Mouse (Mus musculus): Measurements from ENCODE around the gene Ccdc157. TPM values are rescaled to one million over a fixed set of nuclear protein-coding genes. Genes with fewer than 3 reads are reported as not detected.
A peak's percentile ranks its signal among the peaks of the same experiment; 100 is the strongest.

Ccdc157 gene
- polyA plus RNA-seq, 1 experiment from 2014 or later: 5.7 TPM

Small RNA genes within 50 kb of the gene (microRNA-seq; reads per million reads assigned to microRNA genes)
- gene Mir3060: 2.6 reads per million, percentile 2 among the genes with 10 or more reads in this experiment

Other genes starting within 250 kb of the Ccdc157 start
- 3.7 and 4.1 TPM in 2 replicates for gene Slc35e4, start 245.6 kb downstream of the Ccdc157 start, polyA plus RNA-seq (2014; fragmentation: Nextera tagmentation; extraction: Ambion mirVana)
- gene Tcn2, start 228.1 kb downstream of the Ccdc157 start, polyA plus RNA-seq (2014; fragmentation: Nextera tagmentation; extraction: Ambion mirVana): 38.9 and 42.2 TPM in 2 replicates
- 62.0 and 64.9 TPM in 2 replicates for gene Pes1, start 196.3 kb downstream of the Ccdc157 start, polyA plus RNA-seq (2014; fragmentation: Nextera tagmentation; extraction: Ambion mirVana)
- gene 4930556J24Rik, start 183.5 kb downstream of the Ccdc157 start, polyA plus RNA-seq (2014; fragmentation: Nextera tagmentation; extraction: Ambion mirVana): 0.22 and 0.29 TPM in 2 replicates
- gene Gal3st1, start 176.7 kb downstream of the Ccdc157 start, polyA plus RNA-seq (2014; fragmentation: Nextera tagmentation; extraction: Ambion mirVana): 13.1 and 15.3 TPM in 2 replicates
- 0.51 and 0.76 TPM in 2 replicates for gene Sec14l4, start 128.8 kb downstream of the Ccdc157 start, polyA plus RNA-seq (2014; fragmentation: Nextera tagmentation; extraction: Ambion mirVana)
- gene Sec14l3, start 95.5 kb downstream of the Ccdc157 start, polyA plus RNA-seq (2014; fragmentation: Nextera tagmentation; extraction: Ambion mirVana): not detected in 2 replicates
- 14.5 and 15.5 TPM in 2 replicates for gene Mtfp1, start 64.8 kb downstream of the Ccdc157 start, polyA plus RNA-seq (2014; fragmentation: Nextera tagmentation; extraction: Ambion mirVana)
- 1.4 and 1.7 TPM in 2 replicates for gene Sec14l2, start 36.9 kb downstream of the Ccdc157 start, polyA plus RNA-seq (2014; fragmentation: Nextera tagmentation; extraction: Ambion mirVana)
- gene Rnf215, start 25.1 kb downstream of the Ccdc157 start, polyA plus RNA-seq (2014; fragmentation: Nextera tagmentation; extraction: Ambion mirVana): 32.3 and 32.7 TPM in 2 replicates
- gene Sf3a1, start 57 bp upstream of the Ccdc157 start, polyA plus RNA-seq (2014; fragmentation: Nextera tagmentation; extraction: Ambion mirVana): 55.3 and 59.2 TPM in 2 replicates
- 17.2 and 19.3 TPM in 2 replicates for gene Tbc1d10a, start 26.5 kb upstream of the Ccdc157 start, polyA plus RNA-seq (2014; fragmentation: Nextera tagmentation; extraction: Ambion mirVana)
- gene Castor1, start 57.9 kb upstream of the Ccdc157 start, polyA plus RNA-seq (2014; fragmentation: Nextera tagmentation; extraction: Ambion mirVana): 2.6 and 3.3 TPM in 2 replicates
- 0.18 TPM in 1 of 2 replicates, not detected in the other for gene Osm, start 76.1 kb upstream of the Ccdc157 start, polyA plus RNA-seq (2014; fragmentation: Nextera tagmentation; extraction: Ambion mirVana)
- 0.30 and 0.32 TPM in 2 replicates for gene Lif, start 97.3 kb upstream of the Ccdc157 start, polyA plus RNA-seq (2014; fragmentation: Nextera tagmentation; extraction: Ambion mirVana)

All from stomach, embryonic 14.5 days (tissue).